18 mouse cellular contexts compared by ENCODE assay signal in the genomic region with DNA sequence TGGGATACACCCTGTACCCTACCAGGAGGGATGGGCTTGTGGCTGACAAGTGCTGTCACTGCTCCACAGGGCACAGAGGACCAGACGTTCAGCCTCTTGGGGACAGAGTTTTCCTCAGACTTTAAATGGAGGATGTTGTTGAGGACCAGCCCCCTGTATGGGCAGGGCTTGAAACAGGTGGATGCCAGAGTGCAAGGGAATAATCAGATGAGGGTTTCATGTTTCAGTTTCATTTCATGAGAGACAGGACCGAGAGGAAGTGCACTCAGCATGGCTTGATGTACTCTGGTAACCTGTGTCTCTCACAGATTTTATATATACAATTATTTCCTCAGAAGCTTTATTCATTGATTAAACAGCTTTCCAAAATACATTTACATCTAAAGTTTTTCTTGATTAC. TPM values are rescaled to one million over a fixed set of nuclear protein-coding genes. Genes with fewer than 3 reads are reported as not detected.
DNase-seq lines count a peak whose midpoint lies in the region; ATAC-seq and TF ChIP-seq lines count a peak whose summit lies in the region.
"Had no signal": no experiment of that assay in that cellular context is flagged by ENCODE, and none has a peak within 500 bp of the region (broad histone marks: within the 10 kb centered on the region; RNA-seq: fewer than 3 reads in every experiment).

No protein-coding gene starts in this region.

- no peaks in the 10 kb centered on the region for H3K27me3 ChIP-seq in intestine, postnatal 0 days (replicated peaks; ENCODE audit: control insufficient read depth, insufficient read depth, low read length)
- no peaks in the 10 kb centered on the region for H3K27me3 ChIP-seq in hindbrain, embryonic 12.5 days
- H3K27me3 ChIP-seq: embryonic facial prominence, embryonic 15.5 days; hindbrain, embryonic 15.5 days; liver, embryonic 12.5 days; lung, embryonic 15.5 days; midbrain, embryonic 15.5 days had no signal

- 29% methylated on average over 2 of the region's 2 CpGs for WGBS in intestine, postnatal 0 days
- 49% methylated on average over 2 of the region's 2 CpGs for WGBS in hindbrain, embryonic 12.5 days

- ATAC-seq in activated CD4-positive, CD25-positive, alpha-beta regulatory T cell, adult 4 months: peak; percentile 99
- peak; percentile 73 for ATAC-seq in intestine, postnatal 0 days
- no peak for ATAC-seq in hindbrain, embryonic 12.5 days (ENCODE audit: low FRiP score)
- ATAC-seq: liver, embryonic 12.5 days; midbrain, embryonic 15.5 days had no signal

- H3K9me3 ChIP-seq in intestine, postnatal 0 days (ENCODE audit: control insufficient read depth): no peaks in the 10 kb centered on the region
- H3K9me3 ChIP-seq in hindbrain, embryonic 12.5 days (replicated peaks): no peaks in the 10 kb centered on the region
- H3K9me3 ChIP-seq: embryonic facial prominence, embryonic 15.5 days; forebrain, embryonic 10.5 days; hindbrain, embryonic 15.5 days; liver, embryonic 12.5 days; lung, embryonic 15.5 days; midbrain, embryonic 15.5 days had no signal

- intact Hi-C loops in left cerebral cortex, adult 2 months (cut with DNase I): no loop called here
- intact Hi-C loops in left cerebral cortex, postnatal 14 days (cut with DNase I): no loop called here

- DNase-seq in thymus, postnatal 0 days (ENCODE audit: low spot score): peak; percentile 32
- no peak for DNase-seq in thymus, postnatal 14 days
- DNase-seq in left cerebral cortex, adult 2 months (ENCODE audit: extremely low spot score in 1 of 2, low spot score in 2 of 2): no peak
- DNase-seq in left cerebral cortex, postnatal 14 days (ENCODE audit: low spot score in 2 of 2): no peak
- DNase-seq: cerebellum, adult 9-10 months; embryo, embryonic 11 days; gastrocnemius, postnatal 14 days; heart, postnatal 14 days had no signal

- H3K27ac ChIP-seq in intestine, postnatal 0 days (ENCODE audit: low read depth, low read length): no peak overlapping the region
- H3K27ac ChIP-seq in left cerebral cortex, adult 2 months: no peak overlapping the region
- H3K27ac ChIP-seq in hindbrain, embryonic 12.5 days: no peak overlapping the region
- H3K27ac ChIP-seq: embryonic facial prominence, embryonic 15.5 days; forebrain, embryonic 10.5 days; hindbrain, embryonic 15.5 days; liver, embryonic 12.5 days; lung, embryonic 15.5 days; macrophage; midbrain, embryonic 15.5 days had no signal

- no peaks in the 10 kb centered on the region for H3K4me1 ChIP-seq in intestine, postnatal 0 days (replicated peaks; ENCODE audit: control insufficient read depth, insufficient read depth, low read length)
- no peaks in the 10 kb centered on the region for H3K4me1 ChIP-seq in hindbrain, embryonic 12.5 days
- H3K4me1 ChIP-seq: embryonic facial prominence, embryonic 15.5 days; forebrain, embryonic 10.5 days; hindbrain, embryonic 15.5 days; liver, embryonic 12.5 days; lung, embryonic 15.5 days; midbrain, embryonic 15.5 days had no signal

- no peak for TF ChIP-seq CTCF in intestine, postnatal 0 days (IDR thresholded peaks at IDR 0.05; ENCODE audit: low read depth)
- no peak for TF ChIP-seq CTCF in left cerebral cortex, adult 2 months (IDR thresholded peaks at IDR 0.05)

- no peaks in the 10 kb centered on the region for H3K36me3 ChIP-seq in intestine, postnatal 0 days (ENCODE audit: control insufficient read depth, insufficient read depth)
- H3K36me3 ChIP-seq in hindbrain, embryonic 12.5 days: no peaks in the 10 kb centered on the region
- H3K36me3 ChIP-seq: embryonic facial prominence, embryonic 15.5 days; forebrain, embryonic 10.5 days; hindbrain, embryonic 15.5 days; liver, embryonic 12.5 days; lung, embryonic 15.5 days; midbrain, embryonic 15.5 days had no signal

- no peak overlapping the region for H3K9ac ChIP-seq in intestine, postnatal 0 days (ENCODE audit: low read depth, low read length)
- no peak overlapping the region for H3K9ac ChIP-seq in hindbrain, embryonic 12.5 days
- H3K9ac ChIP-seq: embryonic facial prominence, embryonic 15.5 days; hindbrain, embryonic 15.5 days; liver, embryonic 12.5 days; lung, embryonic 15.5 days; midbrain, embryonic 15.5 days had no signal

- H3K4me2 ChIP-seq in intestine, postnatal 0 days (replicated peaks; ENCODE audit: low read depth): no peak overlapping the region
- no peak overlapping the region for H3K4me2 ChIP-seq in hindbrain, embryonic 12.5 days (replicated peaks)
- H3K4me2 ChIP-seq: embryonic facial prominence, embryonic 15.5 days; hindbrain, embryonic 15.5 days; liver, embryonic 12.5 days; lung, embryonic 15.5 days; midbrain, embryonic 15.5 days had no signal

- H3K4me3 ChIP-seq in intestine, postnatal 0 days (ENCODE audit: low read depth, low read length): no peak overlapping the region
- H3K4me3 ChIP-seq in left cerebral cortex, adult 2 months: no peak overlapping the region
- no peak overlapping the region for H3K4me3 ChIP-seq in hindbrain, embryonic 12.5 days
- H3K4me3 ChIP-seq: embryonic facial prominence, embryonic 15.5 days; forebrain, embryonic 10.5 days; hindbrain, embryonic 15.5 days; liver, embryonic 12.5 days; lung, embryonic 15.5 days; midbrain, embryonic 15.5 days had no signal

RNA-seq across cellular contexts. Expression of gene Tnfrsf8, which starts 38.9 kb away (rescaled TPM):
- 13.6 and 15.3 TPM in 2 replicates for polyA plus RNA-seq in thymus, postnatal 0 days (2015; fragmentation: Nextera tagmentation; extraction: Ambion mirVana)
- polyA plus RNA-seq in activated CD4-positive, CD25-positive, alpha-beta regulatory T cell, adult 4 months (2017; shearing (Covaris generic)): 10 to 100 TPM in 1 of 2 experiments, 1 to 10 TPM in 1; 6.3 to 14.2 TPM
- polyA plus RNA-seq in intestine, postnatal 0 days (2015; fragmentation: Nextera tagmentation; extraction: Ambion mirVana): 0.04 and 0.08 TPM in 2 replicates
- total RNA-seq in left cerebral cortex, adult 2 months (2021): 1 to 10 TPM in 1 of 2 experiments, under 1 TPM in 1; 0.91 to 1.5 TPM
- polyA plus RNA-seq in hindbrain, embryonic 12.5 days (2016; fragmentation: Nextera tagmentation; extraction: Ambion mirVana): 0.14 and 0.17 TPM in 2 replicates
- total RNA-seq in left cerebral cortex, postnatal 14 days (2021): 1 to 10 TPM in 1 of 2 experiments, under 1 TPM in 1; 0.68 to 1.2 TPM
- polyA plus RNA-seq: liver, embryonic 12.5 days had no signal
